Mouse (Mus musculus) retina, postnatal 1 day (tissue): ENCODE measurements at regions not wholly inside any gene's neighbourhood (a gene's known extent, or its start where the extent isn't known, plus 50 kb on each side); places are given as distances from the start of the nearest gene placed in this dataset.

Source experiments
- DNase-seq: peaks from one replicate; pipeline ENCODE4 v3.0.0-alpha.2; 2012

GRCm38 (mm10) chr10:126734661-126735060 is 166.5 kb downstream of the Atp23 start:
- DNase-seq, result peak; percentile 13

- DNase-seq, result no peak
Observed at GRCm38 (mm10) chr10:126727840-126728239, 173.3 kb downstream of the Atp23 start.

GRCm38 (mm10) chr10:126717961-126718360 is 183.2 kb downstream of the Atp23 start:
- DNase-seq, result no peak

GRCm38 (mm10) chr10:126711758-126712157 is 189.4 kb downstream of the Atp23 start:
- no peak for DNase-seq

- no peak for DNase-seq
Observed at GRCm38 (mm10) chr10:126709219-126709917, 191.8 kb downstream of the Atp23 start.

GRCm38 (mm10) chr10:126708730-126709129 is 192.4 kb downstream of the Atp23 start:
- DNase-seq, result peak; percentile 21

GRCm38 (mm10) chr10:126708215-126708614 is 192.9 kb downstream of the Atp23 start:
- DNase-seq, result no peak

GRCm38 (mm10) chr10:126697086-126697485 is 204.1 kb downstream of the Atp23 start:
- no peak for DNase-seq

GRCm38 (mm10) chr10:126690914-126691673 is 210.1 kb downstream of the Atp23 start:
- DNase-seq, result no peak

- peak; percentile 63 for DNase-seq
Observed at GRCm38 (mm10) chr10:126680275-126681184, 220.6 kb downstream of the Atp23 start.

GRCm38 (mm10) chr10:126679224-126680120 is 221.7 kb downstream of the Atp23 start:
- DNase-seq, result no peak

GRCm38 (mm10) chr10:126673437-126673836 is 227.7 kb downstream of the Atp23 start:
- no peak for DNase-seq

- peak; percentile 36 for DNase-seq
Observed at GRCm38 (mm10) chr10:126664408-126665083, 236.6 kb downstream of the Atp23 start.

GRCm38 (mm10) chr10:126663461-126664013 is 237.6 kb downstream of the Atp23 start:
- DNase-seq, result peak; percentile 11

GRCm38 (mm10) chr10:126662765-126663164 is 238.4 kb downstream of the Atp23 start:
- DNase-seq, result no peak

- DNase-seq, result peak; percentile 34
Observed at GRCm38 (mm10) chr10:126661095-126661615, 240.0 kb downstream of the Atp23 start.

GRCm38 (mm10) chr10:126660024-126660423 is 241.1 kb downstream of the Atp23 start:
- DNase-seq, result no peak

- DNase-seq, result no peak
Observed at GRCm38 (mm10) chr10:126652693-126653092, 248.5 kb downstream of the Atp23 start.

- peak; percentile 53 for DNase-seq
Observed at GRCm38 (mm10) chr10:126646587-126646986, 254.6 kb downstream of the Atp23 start.

- DNase-seq, result peak; percentile 61
Observed at GRCm38 (mm10) chr10:126641792-126642289, 259.3 kb downstream of the Atp23 start.

GRCm38 (mm10) chr10:126634731-126635130 is 266.4 kb downstream of the Atp23 start:
- DNase-seq, result peak; percentile 23
